ENCODE assay signal across 12 mouse cellular contexts in genomic region chr2:178265454-178265853, GRCm38 (mm10).
DNase-seq lines count a peak whose midpoint lies in the region; ATAC-seq and TF ChIP-seq lines count a peak whose summit lies in the region.
"Had no signal": no experiment of that assay in that cellular context is flagged by ENCODE, and none has a peak within 500 bp of the region (broad histone marks: within the 10 kb centered on the region; RNA-seq: fewer than 3 reads in every experiment).

No protein-coding gene starts in this region.

- WGBS in lung, embryonic 14.5 days, result 21% methylated on average over 2 of the region's 2 CpGs
- WGBS in lung, postnatal 0 days, result 32% methylated on average over 2 of the region's 2 CpGs

- peak; percentile 7 for DNase-seq in adrenal gland, adult 2 months
- no peak for DNase-seq in adrenal gland, adult 18-20 months (ENCODE audit: low spot score in 2 of 2)
- no peak for DNase-seq in lung, embryonic 14.5 days
- no peak for DNase-seq in lung, postnatal 0 days (ENCODE audit: low spot score)
- DNase-seq in left cerebral cortex, postnatal 10 days (ENCODE audit: extremely low spot score in 1 of 2, low spot score in 2 of 2), result peak; percentile 34 to 51
- peak; percentile 34 to 60 for DNase-seq in right cerebral cortex, postnatal 36 days (ENCODE audit: low spot score in 2 of 2)
- DNase-seq in spleen, postnatal 4 days (ENCODE audit: low spot score in 2 of 2), result no peak

- H3K36me3 ChIP-seq in lung, embryonic 14.5 days (ENCODE audit: insufficient read depth), result no peaks in the 10 kb centered on the region
- no peaks in the 10 kb centered on the region for H3K36me3 ChIP-seq in lung, postnatal 0 days (ENCODE audit: insufficient read depth, low read length)
- H3K36me3 ChIP-seq: limb, embryonic 15.5 days had no signal

- no peaks in the 10 kb centered on the region for H3K27me3 ChIP-seq in lung, embryonic 14.5 days (ENCODE audit: insufficient read depth, low read length)
- no peaks in the 10 kb centered on the region for H3K27me3 ChIP-seq in lung, postnatal 0 days (replicated peaks; ENCODE audit: insufficient read depth, low read length)
- H3K27me3 ChIP-seq: limb, embryonic 15.5 days; Patski had no signal

- H3K27ac ChIP-seq in lung, embryonic 14.5 days (ENCODE audit: low read depth), result no peak overlapping the region
- H3K27ac ChIP-seq in lung, postnatal 0 days (ENCODE audit: low read length), result no peak overlapping the region
- H3K27ac ChIP-seq: heart, adult 2 months; limb, embryonic 15.5 days had no signal

- no peaks in the 10 kb centered on the region for H3K9me3 ChIP-seq in lung, embryonic 14.5 days (ENCODE audit: low read depth, low read length)
- H3K9me3 ChIP-seq in lung, postnatal 0 days (ENCODE audit: low read length), result no peaks in the 10 kb centered on the region
- H3K9me3 ChIP-seq: limb, embryonic 15.5 days had no signal

- intact Hi-C loops in left cerebral cortex, postnatal 10 days (cut with DNase I), result loop anchor here (1.0 kb wide), 1 partner anchor 128 kb away; no protein-coding TSS in a partner anchor

- H3K4me1 ChIP-seq in lung, embryonic 14.5 days (ENCODE audit: insufficient read depth), result no peaks in the 10 kb centered on the region
- no peaks in the 10 kb centered on the region for H3K4me1 ChIP-seq in lung, postnatal 0 days (ENCODE audit: insufficient read depth, low read depth, low read length)
- H3K4me1 ChIP-seq: limb, embryonic 15.5 days had no signal

- peak; percentile 18; the same call in 1 of the 2 replicates for ATAC-seq in lung, embryonic 14.5 days (ENCODE audit: insufficient read depth)
- ATAC-seq in lung, postnatal 0 days, result no peak
- no peak for ATAC-seq in erythroblast, adult 5-6 weeks (replicated peaks; ENCODE audit: low FRiP score, poor library complexity, severe bottlenecking)
- ATAC-seq: Patski had no signal

- no peak overlapping the region for H3K4me3 ChIP-seq in lung, embryonic 14.5 days (ENCODE audit: low read depth, low read length)
- H3K4me3 ChIP-seq in lung, postnatal 0 days (ENCODE audit: low read depth, low read length), result no peak overlapping the region
- H3K4me3 ChIP-seq: heart, adult 2 months; limb, embryonic 15.5 days; myocyte had no signal

- no peak for TF ChIP-seq EP300 in lung, postnatal 0 days (IDR thresholded peaks at IDR 0.05)

- H3K9ac ChIP-seq in lung, embryonic 14.5 days, result no peak overlapping the region
- no peak overlapping the region for H3K9ac ChIP-seq in lung, postnatal 0 days (replicated peaks; ENCODE audit: low read depth)
- H3K9ac ChIP-seq: limb, embryonic 15.5 days had no signal

- TF ChIP-seq CTCF in lung, embryonic 14.5 days (IDR thresholded peaks at IDR 0.05; ENCODE audit: low read depth), result no peak
- no peak for TF ChIP-seq CTCF in lung, postnatal 0 days (IDR thresholded peaks at IDR 0.05)

- no peak overlapping the region for H3K4me2 ChIP-seq in lung, embryonic 14.5 days
- no peak overlapping the region for H3K4me2 ChIP-seq in lung, postnatal 0 days (replicated peaks; ENCODE audit: low read depth, low read length)
- H3K4me2 ChIP-seq: limb, embryonic 15.5 days had no signal

Comparison
In these comparisons a context has a peak if more than half of its experiments do, and no peak if none do; other contexts are left out.
1. DNase-seq: peak in adrenal gland, adult 2 months (single experiment), left cerebral cortex, postnatal 10 days (2 of 2) and right cerebral cortex, postnatal 36 days (2 of 2); none in adrenal gland, adult 18-20 months (0 of 2), lung, embryonic 14.5 days (single experiment), lung, postnatal 0 days (single experiment) and spleen, postnatal 4 days (0 of 2).